Mouse (Mus musculus): ENCODE data around the gene Ckmt2. TPM values are rescaled to one million over a fixed set of nuclear protein-coding genes. Genes with fewer than 3 reads are reported as not detected.

Gene Ckmt2
- polyA plus RNA-seq, 1 experiment, result 18.1 TPM

DNA sequence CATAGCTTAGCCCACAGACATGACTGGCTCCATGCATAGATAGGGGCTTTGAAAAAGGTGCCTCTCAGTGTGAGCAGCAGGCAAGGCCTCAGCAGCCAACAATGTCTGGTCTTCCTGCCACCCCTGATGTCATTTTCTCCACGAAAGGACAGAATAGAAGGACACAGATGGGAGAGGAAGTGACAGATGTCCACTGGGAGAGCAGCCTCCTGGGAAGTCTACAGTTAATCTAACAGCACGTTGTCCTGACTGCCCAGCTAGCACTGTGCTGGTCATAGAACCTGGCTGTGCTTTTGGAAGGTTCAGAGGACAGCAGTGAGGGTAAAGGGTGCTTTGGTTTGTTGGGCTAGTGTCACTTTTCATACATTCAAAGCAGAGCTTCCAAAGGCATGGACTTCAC, 1.1 kb downstream of the Ckmt2 start:
- H3K36me3 ChIP-seq (ENCODE audit: control insufficient read depth, insufficient read depth), result no peaks in the 10 kb centered on the region
- no peaks in the 10 kb centered on the region for H3K27me3 ChIP-seq (ENCODE audit: control insufficient read depth, insufficient read depth, insufficient read length)
- H3K4me3 ChIP-seq, result no peak overlapping the region
- no peak overlapping the region for H3ac ChIP-seq (ENCODE audit: control insufficient read depth, insufficient read length)
- TF ChIP-seq USF1 (IDR thresholded peaks at IDR 0.05; ENCODE audit: low read depth) (no peak), SRF (IDR thresholded peaks at IDR 0.05; ENCODE audit: control insufficient read depth, insufficient read length, low read depth) (no peak), TCF3 (IDR thresholded peaks at IDR 0.05; ENCODE audit: insufficient read length, low read depth) (no peak), MYOG (IDR thresholded peaks at IDR 0.05; ENCODE audit: control insufficient read depth in 1 of 3, insufficient read depth in 1 of 3, insufficient read length in 2 of 3, low read depth in 2 of 3) (no peak), TCF12 (IDR thresholded peaks at IDR 0.05; ENCODE audit: insufficient read depth, poor library complexity, severe bottlenecking) (no peak)
- no peaks in the 10 kb centered on the region for H3K79me2 ChIP-seq (ENCODE audit: control insufficient read depth, insufficient read depth)
- no peak overlapping the region for H3K4me2 ChIP-seq (ENCODE audit: low read depth)

GRCm38 (mm10) chr13:91874565-91874964, 2.1 kb downstream of the Ckmt2 start:
- H3ac ChIP-seq (ENCODE audit: control insufficient read depth, insufficient read length), result no peak overlapping the region
- H3K4me2 ChIP-seq (ENCODE audit: low read depth), result no peak overlapping the region
- no peaks in the 10 kb centered on the region for H3K36me3 ChIP-seq (ENCODE audit: control insufficient read depth, insufficient read depth)
- H3K4me3 ChIP-seq, result no peak overlapping the region
- TF ChIP-seq TCF12 (IDR thresholded peaks at IDR 0.05; ENCODE audit: insufficient read depth, poor library complexity, severe bottlenecking) (no peak), E2F4 (IDR thresholded peaks at IDR 0.05; ENCODE audit: insufficient read depth) (no peak), USF1 (IDR thresholded peaks at IDR 0.05; ENCODE audit: low read depth) (no peak), MYOG (IDR thresholded peaks at IDR 0.05; ENCODE audit: control insufficient read depth in 1 of 3, insufficient read depth in 1 of 3, insufficient read length in 2 of 3, low read depth in 2 of 3) (no peak), TCF3 (IDR thresholded peaks at IDR 0.05; ENCODE audit: insufficient read length, low read depth) (no peak), POLR2A (IDR thresholded peaks at IDR 0.05; ENCODE audit: insufficient read length, low read depth) (no peak), CEBPB (IDR thresholded peaks at IDR 0.05; ENCODE audit: insufficient read depth, poor library complexity, severe bottlenecking) (no peak)
- no peaks in the 10 kb centered on the region for H3K27me3 ChIP-seq (ENCODE audit: control insufficient read depth, insufficient read depth, insufficient read length)
- no peaks in the 10 kb centered on the region for H3K79me2 ChIP-seq (ENCODE audit: control insufficient read depth, insufficient read depth)

DNA sequence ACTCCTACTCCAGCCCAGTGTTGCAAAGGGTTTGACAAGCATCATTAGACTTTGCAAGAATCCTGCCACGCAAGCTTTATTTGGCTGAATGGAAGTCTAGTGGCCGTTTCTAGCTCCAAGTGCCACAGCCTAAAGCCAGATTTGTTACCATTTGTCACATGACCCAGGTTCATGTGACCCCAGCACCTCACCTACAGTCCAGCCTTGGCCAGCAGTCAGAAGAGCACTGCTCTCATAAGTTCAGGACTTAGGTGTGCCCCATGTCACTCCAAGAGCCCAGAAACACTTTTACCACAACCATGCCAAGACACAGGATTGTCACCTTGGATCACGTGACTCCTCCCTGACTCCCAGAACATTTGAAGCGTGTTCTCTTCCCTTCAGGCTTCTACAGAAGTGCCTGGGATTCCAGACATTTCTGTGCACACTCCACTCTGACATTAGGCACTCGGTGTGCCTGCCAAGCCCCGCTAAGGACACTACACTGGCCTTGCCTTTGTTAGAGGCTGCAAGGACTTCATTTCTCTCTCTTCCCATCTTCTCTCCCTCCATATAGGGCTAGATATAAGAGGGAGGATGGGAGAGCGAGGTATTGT, 2.9 kb downstream of the Ckmt2 start:
- H3K27me3 ChIP-seq (ENCODE audit: control insufficient read depth, insufficient read depth, insufficient read length), result no peaks in the 10 kb centered on the region
- no peaks in the 10 kb centered on the region for H3K79me2 ChIP-seq (ENCODE audit: control insufficient read depth, insufficient read depth)
- no peak overlapping the region for H3ac ChIP-seq (ENCODE audit: control insufficient read depth, insufficient read length)
- no peak overlapping the region for H3K4me3 ChIP-seq
- no peaks in the 10 kb centered on the region for H3K36me3 ChIP-seq (ENCODE audit: control insufficient read depth, insufficient read depth)
- H3K4me2 ChIP-seq (ENCODE audit: low read depth), result no peak overlapping the region
- TF ChIP-seq POLR2A (IDR thresholded peaks at IDR 0.05; ENCODE audit: insufficient read length, low read depth), result no peak
- TF ChIP-seq USF1 (IDR thresholded peaks at IDR 0.05; ENCODE audit: low read depth), result no peak
- no peak for TF ChIP-seq TCF3 (IDR thresholded peaks at IDR 0.05; ENCODE audit: insufficient read length, low read depth)
- no peak for TF ChIP-seq CEBPB (IDR thresholded peaks at IDR 0.05; ENCODE audit: insufficient read depth, poor library complexity, severe bottlenecking)
- no peak for TF ChIP-seq MAX (IDR thresholded peaks at IDR 0.05; ENCODE audit: low read depth)
- TF ChIP-seq SRF (IDR thresholded peaks at IDR 0.05; ENCODE audit: control insufficient read depth, insufficient read length, low read depth), result no peak
- TF ChIP-seq MYOG (IDR thresholded peaks at IDR 0.05; ENCODE audit: control insufficient read depth in 1 of 3, insufficient read depth in 1 of 3, insufficient read length in 2 of 3, low read depth in 2 of 3), result no peak
- no peak for TF ChIP-seq REST (IDR thresholded peaks at IDR 0.05; ENCODE audit: insufficient read depth, insufficient read length)
- no peak for TF ChIP-seq E2F4 (IDR thresholded peaks at IDR 0.05; ENCODE audit: insufficient read depth)
- TF ChIP-seq MYOD1 (IDR thresholded peaks at IDR 0.05; ENCODE audit: control insufficient read depth in 1 of 3, insufficient read length in 2 of 3, low read depth in 2 of 3), result no peak
- TF ChIP-seq POLR2AphosphoS2 (IDR thresholded peaks at IDR 0.05; ENCODE audit: insufficient read length, low read depth), result no peak
- TF ChIP-seq TCF12 (IDR thresholded peaks at IDR 0.05; ENCODE audit: insufficient read depth, poor library complexity, severe bottlenecking), result no peak

- Histone ChIP-seq H3K79me2 (ENCODE audit: control insufficient read depth, insufficient read depth) (no peaks in the 10 kb centered on the region), H3K4me3 (no peak overlapping the region), H3ac (ENCODE audit: control insufficient read depth, insufficient read length) (no peak overlapping the region), H3K36me3 (ENCODE audit: control insufficient read depth, insufficient read depth) (no peaks in the 10 kb centered on the region), H3K4me2 (ENCODE audit: low read depth) (no peak overlapping the region), H3K27me3 (ENCODE audit: control insufficient read depth, insufficient read depth, insufficient read length) (no peaks in the 10 kb centered on the region)
- TF ChIP-seq TCF3 (IDR thresholded peaks at IDR 0.05; ENCODE audit: insufficient read length, low read depth) (no peak), POLR2AphosphoS2 (IDR thresholded peaks at IDR 0.05; ENCODE audit: insufficient read length, low read depth) (no peak), REST (IDR thresholded peaks at IDR 0.05; ENCODE audit: insufficient read depth, insufficient read length) (no peak), POLR2A (IDR thresholded peaks at IDR 0.05; ENCODE audit: insufficient read length, low read depth) (no peak), TCF12 (IDR thresholded peaks at IDR 0.05; ENCODE audit: insufficient read depth, poor library complexity, severe bottlenecking) (no peak), MAX (IDR thresholded peaks at IDR 0.05; ENCODE audit: low read depth) (no peak), USF1 (IDR thresholded peaks at IDR 0.05; ENCODE audit: low read depth) (no peak), SRF (IDR thresholded peaks at IDR 0.05; ENCODE audit: control insufficient read depth, insufficient read length, low read depth) (no peak), E2F4 (IDR thresholded peaks at IDR 0.05; ENCODE audit: insufficient read depth) (no peak), MYOG (IDR thresholded peaks at IDR 0.05; ENCODE audit: control insufficient read depth in 1 of 3, insufficient read depth in 1 of 3, insufficient read length in 2 of 3, low read depth in 2 of 3) (no peak), MYOD1 (IDR thresholded peaks at IDR 0.05; ENCODE audit: control insufficient read depth in 1 of 3, insufficient read length in 2 of 3, low read depth in 2 of 3) (no peak), CEBPB (IDR thresholded peaks at IDR 0.05; ENCODE audit: insufficient read depth, poor library complexity, severe bottlenecking) (no peak)
Measured at GRCm38 (mm10) chr13:91868577-91868976, 8.1 kb downstream of the Ckmt2 start.

DNA sequence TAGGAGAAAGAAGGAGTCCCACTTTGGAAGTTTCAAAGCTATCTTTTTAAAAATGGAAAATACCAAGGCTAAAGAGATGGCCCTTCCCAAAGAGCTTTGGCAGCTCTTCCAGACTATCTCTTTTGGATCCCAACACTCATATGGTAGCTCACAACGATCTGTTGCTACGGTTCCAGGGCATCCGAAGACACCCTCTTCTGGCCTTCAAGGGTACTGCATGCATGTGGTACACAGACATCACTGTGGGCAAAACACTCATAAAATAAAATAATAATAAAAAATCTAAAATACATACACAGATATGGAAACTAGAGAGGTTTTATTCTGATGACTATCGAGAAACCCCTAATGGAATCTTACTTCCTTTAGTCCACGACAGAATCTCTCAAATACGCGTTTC, 17.9 kb downstream of the Ckmt2 start:
- H3K36me3 ChIP-seq (ENCODE audit: control insufficient read depth, insufficient read depth), result no peaks in the 10 kb centered on the region
- H3K4me3 ChIP-seq, result no peak overlapping the region

More for the DNA sequence above, 17.9 kb downstream of the Ckmt2 start:
- TF ChIP-seq TCF3 (IDR thresholded peaks at IDR 0.05; ENCODE audit: insufficient read length, low read depth), result no peak
- no peak for TF ChIP-seq USF1 (IDR thresholded peaks at IDR 0.05; ENCODE audit: low read depth)
- TF ChIP-seq REST (IDR thresholded peaks at IDR 0.05; ENCODE audit: insufficient read depth, insufficient read length), result no peak
- no peak overlapping the region for H3K4me2 ChIP-seq (ENCODE audit: low read depth)
- H3K27me3 ChIP-seq (ENCODE audit: control insufficient read depth, insufficient read depth, insufficient read length), result no peaks in the 10 kb centered on the region
- H3K79me2 ChIP-seq (ENCODE audit: control insufficient read depth, insufficient read depth), result no peaks in the 10 kb centered on the region
- no peak overlapping the region for H3ac ChIP-seq (ENCODE audit: control insufficient read depth, insufficient read length)
